Mouse (Mus musculus) midbrain, embryonic 15.5 days (tissue): ENCODE measurements around the gene Aebp2. TPM values are rescaled to one million over a fixed set of nuclear protein-coding genes. Genes with fewer than 3 reads are reported as not detected.

Source experiments
- ATAC-seq: fragments of 200-750 bp; cut with Nextera tagmentation; replicated peaks from 2 replicates; pipeline ENCODE4 v1.8.0; 2017; ENCODE audit warnings: moderate TSS enrichment
- H3K27ac ChIP-seq: fragments of 300-500 bp; sonication (generic); 2 replicates; pipeline ENCODE4 v1.5.1; 2015; ENCODE audit warnings: mild to moderate bottlenecking, inconsistent platforms
- H3K27me3 ChIP-seq: fragments of 300-500 bp; sonication (generic); replicated peaks from 2 replicates; pipeline ENCODE4 v1.6.1; 2015; ENCODE audit warnings: inconsistent platforms
- H3K36me3 ChIP-seq: fragments of 300-500 bp; sonication (generic); replicated peaks from 2 replicates; pipeline ENCODE4 v1.6.1; 2015; ENCODE audit warnings: inconsistent platforms
- H3K4me1 ChIP-seq: fragments of 300-500 bp; sonication (generic); 2 replicates; pipeline ENCODE4 v1.6.1; 2015; ENCODE audit warnings: inconsistent platforms
- H3K4me2 ChIP-seq: fragments of 300-500 bp; sonication (generic); 2 replicates; pipeline ENCODE4 v1.6.1; 2015; ENCODE audit warnings: inconsistent platforms, mild to moderate bottlenecking, moderate library complexity
- H3K4me3 ChIP-seq: fragments of 300-500 bp; sonication (generic); 2 replicates; pipeline ENCODE4 v1.5.1; 2015; ENCODE audit warnings: mild to moderate bottlenecking, inconsistent platforms
- H3K9ac ChIP-seq: fragments of 300-500 bp; sonication (generic); 2 replicates; pipeline ENCODE4 v1.6.1; 2015; ENCODE audit warnings: mild to moderate bottlenecking, inconsistent platforms
- H3K9me3 ChIP-seq: fragments of 300-500 bp; sonication (generic); 2 replicates; pipeline ENCODE4 v1.6.1; 2016; ENCODE audit warnings: inconsistent platforms
- WGBS: fragments of 180-500 bp; shearing (Covaris S2); methylation state at CpG from one replicate; pipeline ENCODE4 v1.1.7; 2015; ENCODE audit warnings: mixed read lengths; 5-methylcytosine and 5-hydroxymethylcytosine counted together
- polyA plus RNA-seq: library from polyadenylated mRNA; unstranded; fragments of >200 nt; fragmentation: Nextera tagmentation; extraction: Ambion mirVana; gene quantifications from 2 replicates; pipeline ENCODE4 v1.2.1, GENCODE M21; 2015

The Aebp2 gene
- polyA plus RNA-seq, 1 experiment from 2014 or later: 9.0 TPM

GRCm38 (mm10) chr6:140722058-140722457, 99.6 kb downstream of the Aebp2 start:
- WGBS: 80% methylated on average over 10 of the region's 10 CpGs
- Histone ChIP-seq H3K4me1 (no peaks in the 10 kb centered on the region), H3K4me2 (no peak overlapping the region), H3K27ac (no peak overlapping the region), H3K36me3 (no peaks in the 10 kb centered on the region), H3K4me3 (no peak overlapping the region), H3K9ac (no peak overlapping the region), H3K27me3 (no peaks in the 10 kb centered on the region), H3K9me3 (no peaks in the 10 kb centered on the region)
- ATAC-seq: no peak

Other genes with a start within 250 kb of the Aebp2 start
- 38.2 and 42.1 TPM in 2 replicates for gene Plekha5, start 198.6 kb upstream of the Aebp2 start, polyA plus RNA-seq
- gene Gm11077, start 106.6 kb downstream of the Aebp2 start, polyA plus RNA-seq: not detected in 2 replicates